Mouse (Mus musculus): Measurements from ENCODE around the gene Scgb1b19.
"Not testable (repeated sequence)": the region's sequence is repeated elsewhere in the genome, so short reads cannot be mapped to it uniquely, and the experiment has no call there.

GRCm38 (mm10) chr7:33286991-33287390 lies at the start of gene Scgb1b19:
- TF ChIP-seq EP300, CTCF (IDR thresholded peaks at IDR 0.05; ENCODE audit: low read depth): not testable (repeated sequence)
